Mouse (Mus musculus): ENCODE results near the gene Hddc3. TPM values are rescaled to one million over a fixed set of nuclear protein-coding genes. Genes with fewer than 3 reads are reported as not detected.
A peak's percentile ranks its signal among the peaks of the same experiment; 100 is the strongest.

Gene Hddc3
- polyA plus RNA-seq, 2 experiments: 2.8 to 5.3 TPM

DNA sequence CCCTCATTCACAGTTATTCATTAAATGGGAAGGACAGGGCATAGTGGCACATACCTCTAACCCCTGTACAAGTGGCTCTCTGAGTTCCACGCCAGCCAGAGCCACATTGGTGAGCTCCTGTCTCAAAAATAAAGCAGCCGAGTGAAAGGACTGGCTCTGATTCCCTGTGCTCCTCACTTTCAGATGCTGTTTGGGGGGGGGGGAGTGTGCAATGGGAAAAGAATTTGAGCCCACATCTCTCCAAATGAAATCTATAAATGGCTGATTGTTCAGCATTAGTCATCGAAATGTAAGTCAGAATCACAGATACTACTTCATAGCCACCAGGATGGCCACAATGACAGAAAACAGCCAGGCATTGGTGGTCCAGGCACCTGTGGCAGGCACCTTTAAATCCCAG, 45.9 kb upstream of the Hddc3 start:
- no peak for DNase-seq (ENCODE audit: low read depth in 3 of 3, low spot score in 3 of 3)
- TF ChIP-seq EP300 (IDR thresholded peaks at IDR 0.05; ENCODE audit: low read depth): no peak
- TF ChIP-seq CTCF (IDR thresholded peaks at IDR 0.05; ENCODE audit: low read depth): no peak
- Histone ChIP-seq H3K27me3 (ENCODE audit: control insufficient read depth, insufficient read depth, low read length) (no peaks in the 10 kb centered on the region), H3K4me1 (replicated peaks; ENCODE audit: control insufficient read depth in 2 of 2, insufficient read depth in 2 of 2, low read length in 1 of 2) (peaks cover 20 to 25% of the 10 kb centered on the region in 2 experiments), H3K27ac (no peak overlapping the region), H3K9ac (replicated peaks) (no peak overlapping the region), H3K4me2 (ENCODE audit: low read depth) (peak overlapping the region; percentile 90), H3K9me3 (ENCODE audit: control insufficient read depth, low read length) (no peaks in the 10 kb centered on the region), H3K4me3 (ENCODE audit: insufficient read depth in 1 of 2, low read depth in 2 of 2, low read length in 2 of 2) (peak overlapping the region in 1 of 2 experiments; percentile 19; a peak in 2 of 4 replicates), H3K36me3 (replicated peaks; ENCODE audit: control insufficient read depth, insufficient read depth, low read depth) (peaks cover 53% of the 10 kb centered on the region)
- WGBS (ENCODE audit: insufficient replicate concordance): 81% methylated on average over 3 of the region's 3 CpGs
- ATAC-seq (ENCODE audit: insufficient read depth): no peak

- Histone ChIP-seq H3K36me3 (replicated peaks; ENCODE audit: control insufficient read depth, insufficient read depth, low read depth) (peaks cover 68% of the 10 kb centered on the region), H3K27me3 (ENCODE audit: control insufficient read depth, insufficient read depth, low read length) (no peaks in the 10 kb centered on the region), H3K27ac (no peak overlapping the region), H3K4me2 (ENCODE audit: low read depth) (no peak overlapping the region), H3K9ac (replicated peaks) (no peak overlapping the region), H3K9me3 (ENCODE audit: control insufficient read depth, low read length) (no peaks in the 10 kb centered on the region), H3K4me1 (replicated peaks; ENCODE audit: control insufficient read depth in 2 of 2, insufficient read depth in 2 of 2, low read length in 1 of 2) (peaks cover 4 to 14% of the 10 kb centered on the region in 2 experiments), H3K4me3 (ENCODE audit: insufficient read depth in 1 of 2, low read depth in 2 of 2, low read length in 2 of 2) (no peak overlapping the region)
- DNase-seq (ENCODE audit: low read depth in 3 of 3, low spot score in 3 of 3) (no peak), ATAC-seq (ENCODE audit: insufficient read depth) (no peak)
- no peak for TF ChIP-seq CTCF (IDR thresholded peaks at IDR 0.05; ENCODE audit: low read depth)
- TF ChIP-seq EP300 (IDR thresholded peaks at IDR 0.05; ENCODE audit: low read depth): no peak
- WGBS (ENCODE audit: insufficient replicate concordance): 88% methylated on average over 4 of the region's 4 CpGs
These were observed 44.1 kb upstream of the Hddc3 start for GRCm38 (mm10) chr7:80298754-80299153.

DNA sequence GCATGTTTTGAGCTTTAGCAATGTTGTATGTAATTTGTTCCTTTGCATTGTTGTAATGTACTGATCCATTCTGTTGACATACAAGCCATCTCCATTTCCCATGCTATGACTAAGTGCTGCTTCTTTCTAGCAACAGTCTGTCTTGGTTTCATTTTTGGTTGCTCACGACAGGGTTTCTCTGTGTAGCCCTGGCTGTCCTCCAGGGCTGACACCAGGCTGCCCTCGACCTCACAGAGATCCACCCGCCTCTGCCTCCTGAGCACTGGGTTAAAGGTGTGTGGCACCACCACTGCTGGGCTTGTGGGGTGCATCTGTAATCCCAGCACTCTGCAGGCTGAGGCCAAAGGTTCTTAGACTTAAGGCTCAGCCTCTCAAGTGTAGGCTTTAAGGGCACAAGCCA, 43.3 kb upstream of the Hddc3 start:
- H3K36me3 ChIP-seq (replicated peaks; ENCODE audit: control insufficient read depth, insufficient read depth, low read depth): peaks cover 76% of the 10 kb centered on the region
- ATAC-seq (ENCODE audit: insufficient read depth): no peak
- 78% methylated on average over 3 of the region's 3 CpGs for WGBS (ENCODE audit: insufficient replicate concordance)
- peaks cover 3 to 12% of the 10 kb centered on the region in 2 experiments for H3K4me1 ChIP-seq (replicated peaks; ENCODE audit: control insufficient read depth in 2 of 2, insufficient read depth in 2 of 2, low read length in 1 of 2)
- TF ChIP-seq CTCF (IDR thresholded peaks at IDR 0.05; ENCODE audit: low read depth): no peak
- TF ChIP-seq EP300 (IDR thresholded peaks at IDR 0.05; ENCODE audit: low read depth): no peak
- no peaks in the 10 kb centered on the region for H3K27me3 ChIP-seq (ENCODE audit: control insufficient read depth, insufficient read depth, low read length)
- H3K27ac ChIP-seq: no peak overlapping the region
- no peaks in the 10 kb centered on the region for H3K9me3 ChIP-seq (ENCODE audit: control insufficient read depth, low read length)
- no peak overlapping the region for H3K4me2 ChIP-seq (ENCODE audit: low read depth)
- DNase-seq (ENCODE audit: low read depth in 3 of 3, low spot score in 3 of 3): no peak
- no peak overlapping the region for H3K9ac ChIP-seq (replicated peaks)
- H3K4me3 ChIP-seq (ENCODE audit: insufficient read depth in 1 of 2, low read depth in 2 of 2, low read length in 2 of 2): no peak overlapping the region

DNA sequence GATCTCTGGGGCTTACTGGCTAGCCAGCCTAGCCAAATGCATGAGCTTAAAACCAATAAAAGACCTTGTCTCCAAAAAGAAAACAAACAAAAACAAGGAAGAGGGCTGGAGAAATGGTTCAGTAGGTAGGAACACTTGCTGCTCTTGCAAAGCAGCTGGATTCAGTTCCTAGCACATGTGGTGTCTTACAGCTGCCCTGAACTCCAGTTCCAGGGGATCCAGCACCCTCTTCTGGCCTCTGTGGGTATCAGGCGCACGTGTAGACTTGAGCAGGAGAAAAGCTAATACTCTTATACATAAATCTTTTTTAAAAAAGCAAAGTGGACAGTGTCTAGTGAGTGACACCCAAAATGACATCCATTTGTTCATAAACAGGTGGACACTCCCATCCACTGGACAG, 41.4 kb upstream of the Hddc3 start:
- no peak for ATAC-seq (ENCODE audit: insufficient read depth)
- Histone ChIP-seq H3K4me3 (ENCODE audit: insufficient read depth in 1 of 2, low read depth in 2 of 2, low read length in 2 of 2) (no peak overlapping the region), H3K27me3 (ENCODE audit: control insufficient read depth, insufficient read depth, low read length) (no peaks in the 10 kb centered on the region), H3K9me3 (ENCODE audit: control insufficient read depth, low read length) (no peaks in the 10 kb centered on the region), H3K9ac (replicated peaks) (no peak overlapping the region), H3K4me1 (replicated peaks; ENCODE audit: control insufficient read depth in 2 of 2, insufficient read depth in 2 of 2, low read length in 1 of 2) (peaks cover 3 to 7% of the 10 kb centered on the region in 2 experiments), H3K27ac (no peak overlapping the region), H3K36me3 (replicated peaks; ENCODE audit: control insufficient read depth, insufficient read depth, low read depth) (peaks cover 91% of the 10 kb centered on the region), H3K4me2 (ENCODE audit: low read depth) (no peak overlapping the region)
- TF ChIP-seq EP300 (IDR thresholded peaks at IDR 0.05; ENCODE audit: low read depth): no peak
- peak; percentile 54 for TF ChIP-seq CTCF (IDR thresholded peaks at IDR 0.05; ENCODE audit: low read depth)
- DNase-seq (ENCODE audit: low read depth in 3 of 3, low spot score in 3 of 3): no peak
- 83% methylated on average over 2 of the region's 2 CpGs for WGBS (ENCODE audit: insufficient replicate concordance)

GRCm38 (mm10) chr7:80307766-80308165, 35.1 kb upstream of the Hddc3 start:
- Histone ChIP-seq H3K9ac (replicated peaks) (no peak overlapping the region), H3K27ac (no peak overlapping the region), H3K36me3 (replicated peaks; ENCODE audit: control insufficient read depth, insufficient read depth, low read depth) (peaks cover 100% of the 10 kb centered on the region), H3K4me3 (ENCODE audit: insufficient read depth in 1 of 2, low read depth in 2 of 2, low read length in 2 of 2) (no peak overlapping the region), H3K4me1 (replicated peaks; ENCODE audit: control insufficient read depth in 2 of 2, insufficient read depth in 2 of 2, low read length in 1 of 2) (no peaks in the 10 kb centered on the region), H3K9me3 (ENCODE audit: control insufficient read depth, low read length) (no peaks in the 10 kb centered on the region), H3K4me2 (ENCODE audit: low read depth) (no peak overlapping the region), H3K27me3 (ENCODE audit: control insufficient read depth, insufficient read depth, low read length) (no peaks in the 10 kb centered on the region)
- TF ChIP-seq CTCF (IDR thresholded peaks at IDR 0.05; ENCODE audit: low read depth) (no peak), EP300 (IDR thresholded peaks at IDR 0.05; ENCODE audit: low read depth) (no peak)
- WGBS (ENCODE audit: insufficient replicate concordance): 91% methylated on average over 3 of the region's 3 CpGs
- ATAC-seq (ENCODE audit: insufficient read depth) (no peak), DNase-seq (ENCODE audit: low read depth in 3 of 3, low spot score in 3 of 3) (no peak)

Data from liver, embryonic 14.5 days (tissue).